In the genomic region with DNA sequence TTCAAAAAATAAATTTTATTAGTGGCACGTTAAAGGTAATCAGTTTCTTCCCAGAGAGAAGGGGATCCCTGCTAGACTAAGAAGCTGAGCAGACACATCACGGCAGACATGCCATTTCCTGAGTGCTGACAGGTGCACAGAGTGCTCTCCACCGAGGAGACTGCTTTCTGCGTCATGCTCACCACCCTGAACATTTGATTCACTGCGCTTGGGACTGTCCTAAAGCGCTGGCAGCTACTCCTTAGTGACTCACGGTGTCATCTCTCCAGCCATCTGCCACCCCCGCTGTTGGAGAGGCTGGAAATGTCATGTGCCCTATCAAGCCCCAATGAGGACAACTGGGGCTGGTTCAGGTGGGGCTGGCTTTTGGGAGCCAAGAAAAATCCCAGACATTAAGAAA, we compare ENCODE assay signal across 18 mouse cellular contexts. TPM values are rescaled to one million over a fixed set of nuclear protein-coding genes. Genes with fewer than 3 reads are reported as not detected.
DNase-seq lines count a peak whose midpoint lies in the region; ATAC-seq lines count a peak whose summit lies in the region.
"Had no signal": no experiment of that assay in that cellular context is flagged by ENCODE, and none has a peak within 500 bp of the region (broad histone marks: within the 10 kb centered on the region; RNA-seq: fewer than 3 reads in every experiment).

No protein-coding gene starts in this region.

- no peaks in the 10 kb centered on the region for H3K36me3 ChIP-seq in forebrain, embryonic 11.5 days (ENCODE audit: control insufficient read depth, insufficient read depth, low read length)
- peaks cover 25% of the 10 kb centered on the region; the same call in 1 of the 2 replicates for H3K36me3 ChIP-seq in forebrain, embryonic 12.5 days (replicated peaks)
- no peaks in the 10 kb centered on the region for H3K36me3 ChIP-seq in midbrain, embryonic 11.5 days (ENCODE audit: control insufficient read depth, insufficient read depth, low read length)
- H3K36me3 ChIP-seq in midbrain, embryonic 10.5 days = 0 out of 2 replicates have a peak, but pooled peaks cover 9% of the 10 kb centered on the region

- H3K27me3 ChIP-seq in forebrain, embryonic 11.5 days (ENCODE audit: control insufficient read depth, insufficient read depth, low read length) = no peaks in the 10 kb centered on the region
- H3K27me3 ChIP-seq in forebrain, embryonic 12.5 days = no peaks in the 10 kb centered on the region
- H3K27me3 ChIP-seq in midbrain, embryonic 11.5 days (ENCODE audit: control insufficient read depth, insufficient read depth, low read length) = no peaks in the 10 kb centered on the region
- no peaks in the 10 kb centered on the region for H3K27me3 ChIP-seq in midbrain, embryonic 10.5 days (ENCODE audit: low read depth, poor library complexity, severe bottlenecking)
- H3K27me3 ChIP-seq: limb, embryonic 15.5 days; neural tube, embryonic 12.5 days had no signal

- DNase-seq in forebrain, embryonic 11.5 days (ENCODE audit: low spot score) = peak; percentile 39
- DNase-seq in midbrain, embryonic 11.5 days (ENCODE audit: low spot score, missing footprints) = peak; percentile 65
- DNase-seq in midbrain, embryonic 10.5 days (ENCODE audit: low spot score) = no peak
- DNase-seq in cerebellum, adult 9-11 months = peak; percentile 94
- DNase-seq in skeletal muscle tissue, adult 2 months (ENCODE audit: low read depth, low spot score) = peak; percentile 92
- no peak for DNase-seq in right cerebral cortex, postnatal 36 days (ENCODE audit: low spot score in 2 of 2)
- DNase-seq in ovary, postnatal 10 days (ENCODE audit: low spot score) = no peak
- DNase-seq: heart, adult 2 months; kidney, postnatal 14 days; lung, embryonic 14.5 days; spleen, adult 18-20 months had no signal

- no peak overlapping the region for H3K9ac ChIP-seq in forebrain, embryonic 11.5 days (ENCODE audit: low read length)
- H3K9ac ChIP-seq in forebrain, embryonic 12.5 days = no peak overlapping the region
- no peak overlapping the region for H3K9ac ChIP-seq in midbrain, embryonic 11.5 days (ENCODE audit: low read length)
- H3K9ac ChIP-seq: limb, embryonic 15.5 days; lung, embryonic 14.5 days; neural tube, embryonic 12.5 days had no signal

- 77% methylated on average over 8 of the region's 8 CpGs for WGBS in forebrain, embryonic 11.5 days
- 76% methylated on average over 8 of the region's 8 CpGs for WGBS in forebrain, embryonic 12.5 days
- 72% methylated on average over 8 of the region's 8 CpGs for WGBS in midbrain, embryonic 11.5 days
- WGBS in midbrain, embryonic 10.5 days = 81% methylated on average over 8 of the region's 8 CpGs

- H3K4me1 ChIP-seq in forebrain, embryonic 11.5 days (replicated peaks; ENCODE audit: control insufficient read depth, insufficient read depth, low read length) = no peaks in the 10 kb centered on the region
- no peaks in the 10 kb centered on the region for H3K4me1 ChIP-seq in forebrain, embryonic 12.5 days
- no peaks in the 10 kb centered on the region for H3K4me1 ChIP-seq in midbrain, embryonic 11.5 days (ENCODE audit: control insufficient read depth, insufficient read depth, low read length)
- H3K4me1 ChIP-seq in midbrain, embryonic 10.5 days = peaks cover 1% of the 10 kb centered on the region; the same call in 1 of the 2 replicates
- H3K4me1 ChIP-seq: neural tube, embryonic 12.5 days had no signal

- no peak for ATAC-seq in forebrain, embryonic 11.5 days (replicated peaks; ENCODE audit: low FRiP score)
- ATAC-seq in forebrain, embryonic 12.5 days (ENCODE audit: low FRiP score) = no peak
- no peak for ATAC-seq in midbrain, embryonic 11.5 days (ENCODE audit: low FRiP score)
- ATAC-seq: forebrain, embryonic 16.5 days; intestine, postnatal 0 days; midbrain, embryonic 16.5 days had no signal

- no peak overlapping the region for H3K4me2 ChIP-seq in forebrain, embryonic 11.5 days (ENCODE audit: low read depth, low read length, severe bottlenecking)
- H3K4me2 ChIP-seq in forebrain, embryonic 12.5 days = no peak overlapping the region
- no peak overlapping the region for H3K4me2 ChIP-seq in midbrain, embryonic 11.5 days
- H3K4me2 ChIP-seq: limb, embryonic 15.5 days; lung, embryonic 14.5 days; neural tube, embryonic 12.5 days had no signal

- no peak overlapping the region for H3K4me3 ChIP-seq in forebrain, embryonic 11.5 days (ENCODE audit: low read depth, low read length)
- H3K4me3 ChIP-seq in forebrain, embryonic 12.5 days (replicated peaks) = no peak overlapping the region
- no peak overlapping the region for H3K4me3 ChIP-seq in midbrain, embryonic 11.5 days (ENCODE audit: low read depth, low read length)
- no peak overlapping the region for H3K4me3 ChIP-seq in midbrain, embryonic 10.5 days
- H3K4me3 ChIP-seq: heart, adult 2 months; limb, embryonic 15.5 days; neural tube, embryonic 12.5 days had no signal

- no peak overlapping the region for H3K27ac ChIP-seq in forebrain, embryonic 11.5 days (ENCODE audit: low read depth, low read length)
- no peak overlapping the region for H3K27ac ChIP-seq in forebrain, embryonic 12.5 days
- no peak overlapping the region for H3K27ac ChIP-seq in midbrain, embryonic 11.5 days (ENCODE audit: low read depth, low read length)
- no peak overlapping the region for H3K27ac ChIP-seq in midbrain, embryonic 10.5 days (replicated peaks)
- H3K27ac ChIP-seq: heart, adult 2 months; limb, embryonic 15.5 days; neural tube, embryonic 12.5 days had no signal

- H3K9me3 ChIP-seq in forebrain, embryonic 11.5 days (ENCODE audit: control insufficient read depth, low read length) = no peaks in the 10 kb centered on the region
- no peaks in the 10 kb centered on the region for H3K9me3 ChIP-seq in forebrain, embryonic 12.5 days
- H3K9me3 ChIP-seq in midbrain, embryonic 11.5 days (ENCODE audit: control insufficient read depth, low read length) = no peaks in the 10 kb centered on the region
- H3K9me3 ChIP-seq in midbrain, embryonic 10.5 days (replicated peaks) = no peaks in the 10 kb centered on the region
- H3K9me3 ChIP-seq: limb, embryonic 15.5 days; neural tube, embryonic 12.5 days had no signal

RNA-seq across cellular contexts. Expression of gene Asrgl1, which starts 23.4 kb away (rescaled TPM):
- 22.7 and 25.3 TPM in 2 replicates for polyA plus RNA-seq in forebrain, embryonic 11.5 days (2014; fragmentation: Nextera tagmentation; extraction: Ambion mirVana)
- polyA plus RNA-seq in forebrain, embryonic 12.5 days (2016; fragmentation: Nextera tagmentation; extraction: Ambion mirVana) = 24.1 and 25.7 TPM in 2 replicates
- 13.5 and 14.2 TPM in 2 replicates for polyA plus RNA-seq in midbrain, embryonic 11.5 days (2014; fragmentation: Nextera tagmentation; extraction: Ambion mirVana)
- 14.8 and 16.8 TPM in 2 replicates for polyA plus RNA-seq in midbrain, embryonic 10.5 days (2016; fragmentation: Nextera tagmentation; extraction: Ambion mirVana)

RNA-seq across cellular contexts. Expression of gene Scgb1a1, which starts 24.3 kb away (rescaled TPM):
- polyA plus RNA-seq in forebrain, embryonic 11.5 days (2014; fragmentation: Nextera tagmentation; extraction: Ambion mirVana) = not detected in 2 replicates
- polyA plus RNA-seq in forebrain, embryonic 12.5 days (2016; fragmentation: Nextera tagmentation; extraction: Ambion mirVana) = not detected in 2 replicates
- not detected in 2 replicates for polyA plus RNA-seq in midbrain, embryonic 11.5 days (2014; fragmentation: Nextera tagmentation; extraction: Ambion mirVana)
- polyA plus RNA-seq in midbrain, embryonic 10.5 days (2016; fragmentation: Nextera tagmentation; extraction: Ambion mirVana) = not detected in 2 replicates
- polyA plus RNA-seq: forebrain, embryonic 16.5 days; hindbrain, embryonic 11.5 days; intestine, postnatal 0 days; lung, embryonic 14.5 days; midbrain, embryonic 16.5 days; neural tube, embryonic 12.5 days had no signal

Comparison
In these comparisons a context has a peak if more than half of its experiments do, and no peak if none do; other contexts are left out.
1. DNase-seq: peak in forebrain, embryonic 11.5 days (single experiment), midbrain, embryonic 11.5 days (single experiment), cerebellum, adult 9-11 months (single experiment) and skeletal muscle tissue, adult 2 months (single experiment); none in midbrain, embryonic 10.5 days (single experiment), right cerebral cortex, postnatal 36 days (0 of 2) and ovary, postnatal 10 days (single experiment).